Mouse (Mus musculus) bone marrow macrophage, adult 2 months (primary cell): ENCODE data around the gene Vgll1.

Source experiments
- CTCF ChIP-seq: IDR thresholded peaks from 2 replicates; pipeline ENCODE4 v1.5.1; 2012; ENCODE audit warnings: low read depth, mild to moderate bottlenecking, low read length, moderate library complexity
- POLR2A ChIP-seq: IDR thresholded peaks from 2 replicates; pipeline ENCODE4 v1.6.1; 2012; ENCODE audit warnings: mild to moderate bottlenecking, low read depth, low read length, borderline replicate concordance

DNA sequence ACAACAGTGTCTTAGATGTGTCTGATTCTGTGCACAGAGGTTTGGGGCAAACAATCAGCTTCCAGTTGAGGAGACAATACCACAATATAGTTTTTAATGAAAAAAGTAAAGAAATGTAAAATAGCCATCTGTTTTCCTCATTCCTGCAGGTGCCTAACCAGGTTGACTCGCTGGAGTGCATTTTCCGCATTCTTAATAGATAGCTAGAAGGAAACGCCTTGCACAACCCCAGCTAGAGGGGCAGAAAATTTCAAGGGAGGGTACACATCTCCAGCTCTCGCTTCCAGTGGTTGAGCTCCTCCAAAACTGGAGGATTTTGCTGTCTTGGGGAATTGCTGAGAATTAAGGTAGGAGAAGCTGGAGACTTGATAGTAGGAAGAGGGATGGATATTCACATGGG, at the start of gene Vgll1:
- TF ChIP-seq CTCF (no peak), POLR2A (no peak)
